Mouse (Mus musculus) embryo, embryonic 9.5 days (tissue): ENCODE measurements at regions not wholly inside any gene's neighbourhood (a gene's known extent, or its start where the extent isn't known, plus 50 kb on each side); places are given as distances from the start of the nearest gene placed in this dataset.

Experiments used
- DNase-seq: peaks from one replicate; pipeline ENCODE4 v3.0.0-alpha.2; 2017; ENCODE audit errors: extremely low spot score

DNA sequence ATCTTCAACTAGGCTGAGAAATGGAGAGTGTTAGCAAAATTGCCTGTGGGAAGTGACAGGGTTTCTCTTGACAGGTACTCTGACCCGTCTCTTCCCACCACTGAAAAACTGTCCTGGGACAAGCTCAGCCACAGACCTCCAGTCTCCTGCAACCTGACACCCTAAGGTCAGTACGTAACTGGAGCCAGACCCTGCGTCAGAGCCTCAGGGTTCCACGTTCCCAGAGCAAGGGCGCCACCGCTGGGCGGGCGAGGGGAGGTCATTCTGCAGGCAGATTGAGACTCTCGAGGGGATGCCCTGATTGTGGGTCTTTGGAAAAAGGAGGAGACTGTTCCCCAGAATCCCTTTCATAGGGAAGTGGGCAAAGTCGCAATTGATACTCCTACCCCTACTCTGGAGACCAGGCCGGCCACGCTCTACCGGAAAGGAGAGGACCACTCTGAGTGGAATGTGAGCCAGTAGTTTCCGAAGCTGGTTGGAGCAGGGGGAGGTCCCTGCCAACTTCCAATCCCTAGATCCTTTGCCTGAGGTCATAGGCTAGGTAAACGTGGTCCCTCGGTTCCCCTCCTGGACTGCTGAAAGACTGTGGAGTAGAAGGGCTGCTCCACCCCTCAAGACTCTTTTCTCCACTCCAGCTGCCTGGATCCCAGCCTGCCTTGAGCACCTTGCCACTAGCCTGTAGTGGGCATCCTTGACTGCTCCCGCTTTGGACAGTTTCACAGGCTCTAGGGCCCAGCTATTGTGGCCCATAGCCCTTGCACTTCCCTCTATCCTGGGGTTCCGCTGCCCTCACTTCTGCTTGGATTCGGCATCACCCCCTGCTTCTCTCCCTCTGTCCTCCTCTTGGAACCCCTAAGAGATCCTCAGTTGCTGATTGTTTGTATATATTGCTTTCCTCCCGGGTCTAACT is 61.0 kb upstream of the Lpcat1 start:
- DNase-seq = peak; percentile 87

DNA sequence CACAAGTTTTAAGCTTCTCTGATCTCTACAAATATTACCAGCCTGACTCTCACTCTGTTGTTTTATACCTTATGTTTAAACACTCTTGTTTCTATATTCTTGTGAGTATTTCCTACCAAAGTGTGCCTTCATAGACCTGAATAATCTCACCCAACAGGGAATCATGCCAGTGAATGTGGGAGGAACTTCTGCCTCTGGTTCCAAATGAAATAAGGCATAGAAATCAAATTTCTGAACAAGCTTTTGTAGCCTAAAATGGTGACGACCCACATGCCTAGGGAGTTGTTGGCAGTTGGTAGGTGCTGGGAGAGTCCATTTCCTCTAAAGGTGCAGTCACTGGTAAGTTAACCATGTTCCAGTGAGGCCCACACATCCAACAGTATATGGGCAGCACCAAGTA is 66.1 kb upstream of the Lpcat1 start:
- no peak for DNase-seq

DNA sequence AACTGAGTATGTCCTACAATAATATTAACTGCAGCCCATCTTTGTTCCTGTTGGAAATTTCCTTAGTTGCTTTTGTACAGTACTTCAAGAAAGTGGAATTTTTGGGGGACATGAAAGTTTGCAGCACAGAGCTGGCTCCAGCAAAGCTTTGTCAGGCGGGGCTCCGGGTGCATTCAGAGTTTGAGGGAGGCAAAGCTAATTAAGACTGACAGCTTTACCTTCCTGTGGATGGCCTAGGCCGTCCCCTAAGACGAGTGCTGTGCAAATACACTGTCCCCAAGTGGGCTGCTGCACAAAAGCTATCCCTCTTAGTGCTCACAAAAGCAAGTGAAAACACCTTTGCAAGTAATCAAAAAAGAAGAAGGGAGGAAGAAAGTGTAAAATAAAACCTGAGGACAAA is 68.7 kb upstream of the Ndufs6 start:
- DNase-seq = no peak

DNA sequence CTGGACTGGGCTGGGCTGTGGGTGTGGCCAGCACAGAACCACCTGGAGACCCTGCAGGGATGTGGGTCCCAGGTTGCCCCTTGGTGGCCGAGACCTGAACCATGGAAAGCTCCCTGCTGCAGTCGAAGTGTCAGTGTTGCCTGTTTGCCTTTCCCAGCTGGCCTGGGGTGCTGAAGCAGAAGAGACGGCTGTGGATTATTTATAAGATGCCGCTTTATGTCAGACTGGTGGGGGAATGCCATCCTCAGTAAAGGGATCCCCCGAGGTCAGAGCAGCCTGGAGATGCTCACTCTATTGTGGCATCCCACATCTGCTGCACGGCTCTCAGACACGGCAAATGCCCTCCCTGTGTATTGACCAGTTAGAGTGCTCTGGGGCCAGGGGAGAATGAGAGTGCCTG is 67.5 kb upstream of the Ndufs6 start:
- DNase-seq = no peak

DNA sequence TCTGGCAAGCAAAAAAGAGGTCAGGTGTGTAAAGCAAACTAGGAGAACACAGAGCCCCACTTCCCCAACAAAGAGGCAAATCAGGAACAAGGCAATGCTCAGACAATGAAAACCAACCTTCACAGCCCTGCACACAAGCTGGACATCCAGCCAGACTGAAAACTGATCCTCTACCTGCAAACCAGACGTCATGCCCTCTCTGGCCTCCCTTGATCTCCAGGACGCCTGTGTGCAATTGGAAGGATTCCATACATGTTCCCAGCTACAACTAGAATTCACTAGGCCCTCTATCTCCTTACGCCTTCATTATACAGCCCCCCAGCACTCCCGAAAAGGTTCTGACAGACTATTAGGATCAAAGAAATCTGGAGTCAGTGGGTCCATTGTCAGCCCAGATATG is 60.7 kb upstream of the Ndufs6 start:
- no peak for DNase-seq

DNA sequence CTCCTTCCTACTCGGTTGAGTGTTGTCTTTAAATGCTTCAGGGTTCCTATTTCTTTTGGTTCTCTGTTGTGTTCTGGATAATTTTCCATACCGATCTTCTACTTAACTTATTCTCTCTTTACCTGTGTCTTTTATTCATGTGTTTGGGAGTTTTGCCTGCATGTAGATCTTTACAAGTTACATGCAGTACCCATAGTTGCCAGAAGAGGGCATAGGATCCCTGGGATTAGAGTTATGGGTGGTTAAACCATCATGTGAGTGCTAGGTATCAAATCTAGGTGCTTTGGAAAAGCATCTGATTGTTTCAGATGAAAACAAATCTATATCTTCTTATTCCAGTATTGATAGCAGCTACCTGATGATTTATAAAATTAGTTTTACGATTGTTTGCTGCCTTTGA is 55.2 kb upstream of the Ndufs6 start:
- peak; percentile 43 for DNase-seq
